Mouse (Mus musculus) olfactory bulb, adult 2 months (tissue): ENCODE results near the gene Ccdc116.
A peak's percentile ranks its signal among the peaks of the same experiment; 100 is the strongest.

Experiments
- CTCF ChIP-seq: fragments of 200-500 bp; IDR thresholded peaks from 2 replicates; pipeline ENCODE4 v1.5.1; 2012; ENCODE audit warnings: low read depth, mild to moderate bottlenecking, low read length, moderate library complexity; ENCODE audit not compliant: insufficient read depth
- POLR2A ChIP-seq: fragments of 200-500 bp; IDR thresholded peaks from 2 replicates; pipeline ENCODE4 v1.6.1; 2012; ENCODE audit warnings: mild to moderate bottlenecking, low read depth, low read length, moderate library complexity; ENCODE audit not compliant: insufficient read depth

- TF ChIP-seq POLR2A, result peak; percentile 71
- TF ChIP-seq CTCF, result peak; percentile 40; the same call in 1 of the 2 replicates
These were observed 14.7 kb downstream of the Ccdc116 start, which contains the start of gene Sdf2l1 for GRCm38 (mm10) chr16:17132089-17132905.
